ENCODE assay signal across 19 mouse cellular contexts in genomic region chr10:71130261-71130660, GRCm38 (mm10). TPM values are rescaled to one million over a fixed set of nuclear protein-coding genes. Genes with fewer than 3 reads are reported as not detected.
A peak's percentile ranks its signal among the peaks of the same experiment; 100 is the strongest.
DNase-seq lines count a peak whose midpoint lies in the region; ATAC-seq lines count a peak whose summit lies in the region.
"Had no signal": no experiment of that assay in that cellular context is flagged by ENCODE, and none has a peak within 500 bp of the region (broad histone marks: within the 10 kb centered on the region; RNA-seq: fewer than 3 reads in every experiment).

No protein-coding gene starts in this region.

- H3K27me3 ChIP-seq in heart, embryonic 14.5 days (ENCODE audit: control insufficient read depth, insufficient read depth, low read length), result no peaks in the 10 kb centered on the region
- no peaks in the 10 kb centered on the region for H3K27me3 ChIP-seq in stomach, embryonic 15.5 days (replicated peaks)
- no peaks in the 10 kb centered on the region for H3K27me3 ChIP-seq in forebrain, embryonic 10.5 days (ENCODE audit: poor library complexity, severe bottlenecking)
- H3K27me3 ChIP-seq: embryonic facial prominence, embryonic 13.5 days; heart, embryonic 13.5 days; liver, embryonic 15.5 days; neural tube, embryonic 15.5 days had no signal

- H3K4me1 ChIP-seq in heart, embryonic 14.5 days (ENCODE audit: control insufficient read depth in 2 of 2, insufficient read depth in 2 of 2, low read length in 2 of 2), result no peaks in the 10 kb centered on the region
- no peaks in the 10 kb centered on the region; the same call in 1 of the 2 replicates for H3K4me1 ChIP-seq in stomach, embryonic 15.5 days
- peaks cover 5% of the 10 kb centered on the region; the same call in 1 of the 2 replicates for H3K4me1 ChIP-seq in forebrain, embryonic 10.5 days
- H3K4me1 ChIP-seq: liver, embryonic 15.5 days; neural tube, embryonic 15.5 days had no signal

- no peak overlapping the region for H3K27ac ChIP-seq in heart, embryonic 14.5 days (replicated peaks in 1 of 2; ENCODE audit: control insufficient read depth in 1 of 2, insufficient read depth in 1 of 2, low read depth in 2 of 2, low read length in 2 of 2)
- H3K27ac ChIP-seq in stomach, embryonic 15.5 days, result no peak overlapping the region
- no peak overlapping the region for H3K27ac ChIP-seq in forebrain, embryonic 10.5 days
- H3K27ac ChIP-seq: embryonic facial prominence, embryonic 13.5 days; heart, embryonic 13.5 days; liver, embryonic 15.5 days; neural tube, embryonic 15.5 days had no signal

- H3K36me3 ChIP-seq in heart, embryonic 14.5 days (ENCODE audit: control insufficient read depth, insufficient read depth, low read length), result no peaks in the 10 kb centered on the region
- no peaks in the 10 kb centered on the region for H3K36me3 ChIP-seq in stomach, embryonic 15.5 days
- no peaks in the 10 kb centered on the region for H3K36me3 ChIP-seq in forebrain, embryonic 10.5 days (replicated peaks)
- H3K36me3 ChIP-seq: embryonic facial prominence, embryonic 13.5 days; heart, embryonic 13.5 days; liver, embryonic 15.5 days; neural tube, embryonic 15.5 days had no signal

- no peak overlapping the region for H3K4me3 ChIP-seq in heart, embryonic 14.5 days (ENCODE audit: control insufficient read depth in 1 of 2, insufficient read depth in 1 of 2, low read depth in 1 of 2, low read length in 2 of 2)
- no peak overlapping the region for H3K4me3 ChIP-seq in stomach, embryonic 15.5 days (replicated peaks)
- no peak overlapping the region for H3K4me3 ChIP-seq in forebrain, embryonic 10.5 days
- H3K4me3 ChIP-seq: embryonic facial prominence, embryonic 13.5 days; heart, embryonic 13.5 days; liver, embryonic 15.5 days; neural tube, embryonic 15.5 days had no signal

- intact Hi-C loops in gastrocnemius, postnatal 14 days (cut with DNase I; ENCODE audit: low total_unique reads), result no loop called here

- H3K4me2 ChIP-seq in heart, embryonic 14.5 days (ENCODE audit: low read length), result no peak overlapping the region
- H3K4me2 ChIP-seq in stomach, embryonic 15.5 days, result no peak overlapping the region
- H3K4me2 ChIP-seq: embryonic facial prominence, embryonic 13.5 days; heart, embryonic 13.5 days; liver, embryonic 15.5 days; midbrain, embryonic 11.5 days; neural tube, embryonic 15.5 days had no signal

- no peak overlapping the region for H3K9ac ChIP-seq in heart, embryonic 14.5 days (ENCODE audit: low read length)
- H3K9ac ChIP-seq in stomach, embryonic 15.5 days, result no peak overlapping the region
- H3K9ac ChIP-seq: embryonic facial prominence, embryonic 13.5 days; heart, embryonic 13.5 days; liver, embryonic 15.5 days; neural tube, embryonic 15.5 days had no signal

- DNase-seq in heart, adult 8-10 months (ENCODE audit: low spot score), result no peak
- DNase-seq in R1 (ENCODE audit: low read depth, low spot score), result peak; percentile 96
- DNase-seq in kidney, adult 9 months, result peak; percentile 70
- no peak for DNase-seq in gastrocnemius, postnatal 14 days
- DNase-seq in forebrain, embryonic 10.5 days (ENCODE audit: extremely low spot score, low spot score), result no peak
- no peak for DNase-seq in thymus, postnatal 4 days
- DNase-seq: cerebellum, adult 11-12 months; gastrocnemius, postnatal 36 days; lung, postnatal 4 days; spleen, adult 18-20 months; thymus, adult 2 months had no signal

- 53% methylated on average over 9 of the region's 9 CpGs for WGBS in heart, embryonic 14.5 days
- 62% methylated on average over 9 of the region's 9 CpGs for WGBS in stomach, embryonic 15.5 days
- 56% methylated on average over 9 of the region's 9 CpGs for WGBS in forebrain, embryonic 10.5 days

- no peaks in the 10 kb centered on the region for H3K9me3 ChIP-seq in heart, embryonic 14.5 days (ENCODE audit: control insufficient read depth, low read length)
- no peaks in the 10 kb centered on the region for H3K9me3 ChIP-seq in stomach, embryonic 15.5 days
- H3K9me3 ChIP-seq in forebrain, embryonic 10.5 days, result no peaks in the 10 kb centered on the region
- H3K9me3 ChIP-seq: embryonic facial prominence, embryonic 13.5 days; heart, embryonic 13.5 days; liver, embryonic 15.5 days; neural tube, embryonic 15.5 days had no signal

- ATAC-seq in heart, embryonic 14.5 days (ENCODE audit: insufficient number of reproducible peaks, insufficient read depth, low FRiP score, low read depth), result 0 out of 2 replicates have a peak, but pooled peaks have one; percentile 21
- ATAC-seq in stomach, embryonic 15.5 days (ENCODE audit: insufficient read depth, low FRiP score, low read depth), result peak; percentile 35

RNA-seq across cellular contexts. Expression of gene Bicc1, which starts 29.2 kb away (rescaled TPM):
- 24.7 and 25.9 TPM in 2 replicates for polyA plus RNA-seq in heart, embryonic 14.5 days (2014; fragmentation: Nextera tagmentation; extraction: Ambion mirVana)
- total RNA-seq in heart, adult 8-10 months (2022), result 10 to 100 TPM; 11.8 to 17.8 (median 14.1) TPM
- polyA plus RNA-seq in stomach, embryonic 15.5 days (2015; fragmentation: Nextera tagmentation; extraction: Ambion mirVana), result 23.1 and 26.9 TPM in 2 replicates
- 10 to 100 TPM; 18.6 to 20.6 TPM for total RNA-seq in gastrocnemius, postnatal 14 days (2021)
- 2.7 and 3.1 TPM in 2 replicates for polyA plus RNA-seq in forebrain, embryonic 10.5 days (2016; fragmentation: Nextera tagmentation; extraction: Ambion mirVana)
- total RNA-seq: common myeloid progenitor, adult 5-6 weeks had no signal

Comparison
In these comparisons a context has a peak if more than half of its experiments do, and no peak if none do; other contexts are left out.
1. DNase-seq: peak in R1 (single experiment) and kidney, adult 9 months (single experiment); none in heart, adult 8-10 months (single experiment), gastrocnemius, postnatal 14 days (single experiment), forebrain, embryonic 10.5 days (single experiment) and thymus, postnatal 4 days (single experiment).